Mouse (Mus musculus): Measurements from ENCODE around the gene Lgi4. TPM values are rescaled to one million over a fixed set of nuclear protein-coding genes. Genes with fewer than 3 reads are reported as not detected.

Lgi4 gene
- polyA plus RNA-seq, 2 experiments: 0.16 TPM; not detected in 1

DNA sequence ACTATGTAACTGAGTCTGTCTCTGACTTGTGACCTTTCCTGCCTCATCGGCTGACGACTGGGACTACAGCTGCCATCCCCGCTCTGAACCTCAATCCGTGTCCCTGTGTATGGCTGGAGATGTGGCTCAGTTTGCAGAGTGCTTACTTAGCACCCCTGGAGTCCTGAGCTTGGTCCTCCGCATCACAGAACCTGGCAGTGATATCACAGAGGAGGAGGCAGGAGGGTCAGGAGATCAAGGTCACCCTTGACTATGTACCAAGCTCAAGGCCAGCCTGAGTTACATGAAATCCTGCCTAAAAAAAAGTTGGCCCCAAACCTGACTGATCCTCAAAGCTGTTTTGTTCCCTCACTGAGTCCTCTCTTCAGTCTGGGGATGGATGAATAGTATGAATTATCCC is 1.4 kb upstream of the Lgi4 start:
- ATAC-seq (ENCODE audit: insufficient read depth) (no peak), DNase-seq (ENCODE audit: low read depth in 3 of 3, low spot score in 3 of 3) (no peak)
- H3K4me2 ChIP-seq (ENCODE audit: low read depth): no peak overlapping the region
- H3K9ac ChIP-seq (replicated peaks): no peak overlapping the region
- no peaks in the 10 kb centered on the region for H3K9me3 ChIP-seq (ENCODE audit: control insufficient read depth, low read length)
- 50% methylated on average over 5 of the region's 5 CpGs for WGBS (ENCODE audit: insufficient replicate concordance)
- H3K4me1 ChIP-seq (replicated peaks; ENCODE audit: control insufficient read depth in 2 of 2, insufficient read depth in 2 of 2, low read length in 1 of 2): peaks cover 0 to 7% of the 10 kb centered on the region in 2 experiments; a peak in 1 of 4 replicates
- no peak overlapping the region for H3K4me3 ChIP-seq (ENCODE audit: insufficient read depth in 1 of 2, low read depth in 2 of 2, low read length in 2 of 2)
- TF ChIP-seq CTCF (IDR thresholded peaks at IDR 0.05; ENCODE audit: low read depth): no peak
- TF ChIP-seq EP300 (IDR thresholded peaks at IDR 0.05; ENCODE audit: low read depth): no peak
- no peaks in the 10 kb centered on the region for H3K36me3 ChIP-seq (replicated peaks; ENCODE audit: control insufficient read depth, insufficient read depth, low read depth)
- H3K27ac ChIP-seq: no peak overlapping the region
- peaks cover 6% of the 10 kb centered on the region for H3K27me3 ChIP-seq (ENCODE audit: control insufficient read depth, insufficient read depth, low read length)

DNA sequence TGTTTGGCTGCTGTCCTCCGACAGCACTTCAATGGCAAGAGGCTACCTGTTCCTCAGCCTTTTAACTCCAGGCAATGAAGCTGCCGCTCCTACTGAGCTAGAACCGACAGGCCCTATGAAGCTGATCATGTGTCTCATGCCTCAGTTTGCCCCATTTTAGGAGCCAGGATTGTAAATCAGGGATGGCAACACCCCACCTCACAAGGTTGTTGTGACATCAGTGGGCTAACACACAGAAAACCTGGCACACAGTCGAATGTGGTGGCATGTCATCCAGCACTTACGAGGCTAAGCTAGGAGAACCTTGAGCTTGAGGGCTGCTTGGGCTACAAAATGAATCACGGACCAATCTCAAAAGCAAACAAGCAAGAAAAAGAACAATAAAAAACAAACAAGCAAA is 931 bp upstream of the Lgi4 start:
- Histone ChIP-seq H3K27me3 (ENCODE audit: control insufficient read depth, insufficient read depth, low read length) (peaks cover 2% of the 10 kb centered on the region), H3K27ac (no peak overlapping the region), H3K4me3 (ENCODE audit: insufficient read depth in 1 of 2, low read depth in 2 of 2, low read length in 2 of 2) (no peak overlapping the region), H3K4me2 (ENCODE audit: low read depth) (no peak overlapping the region), H3K9ac (replicated peaks) (no peak overlapping the region), H3K4me1 (replicated peaks; ENCODE audit: control insufficient read depth in 2 of 2, insufficient read depth in 2 of 2, low read length in 1 of 2) (peaks cover 0 to 7% of the 10 kb centered on the region in 2 experiments; a peak in 1 of 4 replicates), H3K9me3 (ENCODE audit: control insufficient read depth, low read length) (no peaks in the 10 kb centered on the region), H3K36me3 (replicated peaks; ENCODE audit: control insufficient read depth, insufficient read depth, low read depth) (no peaks in the 10 kb centered on the region)
- WGBS (ENCODE audit: insufficient replicate concordance): 62% methylated on average over 6 of the region's 6 CpGs
- ATAC-seq (ENCODE audit: insufficient read depth): no peak
- DNase-seq (ENCODE audit: low read depth in 3 of 3, low spot score in 3 of 3): no peak
- TF ChIP-seq CTCF (IDR thresholded peaks at IDR 0.05; ENCODE audit: low read depth) (no peak), EP300 (IDR thresholded peaks at IDR 0.05; ENCODE audit: low read depth) (no peak)

GRCm38 (mm10) chr7:31059919-31060620 is 928 bp downstream of the Lgi4 start:
- H3K27ac ChIP-seq: no peak overlapping the region
- 60% methylated on average over 11 of the region's 11 CpGs for WGBS (ENCODE audit: insufficient replicate concordance)
- no peaks in the 10 kb centered on the region for H3K36me3 ChIP-seq (replicated peaks; ENCODE audit: control insufficient read depth, insufficient read depth, low read depth)
- no peak overlapping the region for H3K4me3 ChIP-seq (ENCODE audit: insufficient read depth in 1 of 2, low read depth in 2 of 2, low read length in 2 of 2)
- no peak for ATAC-seq (ENCODE audit: insufficient read depth)
- no peak for DNase-seq (ENCODE audit: low read depth in 3 of 3, low spot score in 3 of 3)
- H3K27me3 ChIP-seq (ENCODE audit: control insufficient read depth, insufficient read depth, low read length): no peaks in the 10 kb centered on the region
- H3K9ac ChIP-seq (replicated peaks): no peak overlapping the region
- no peak overlapping the region for H3K4me2 ChIP-seq (ENCODE audit: low read depth)
- no peaks in the 10 kb centered on the region for H3K9me3 ChIP-seq (ENCODE audit: control insufficient read depth, low read length)
- no peak for TF ChIP-seq EP300 (IDR thresholded peaks at IDR 0.05; ENCODE audit: low read depth)
- TF ChIP-seq CTCF (IDR thresholded peaks at IDR 0.05; ENCODE audit: low read depth): no peak
- peaks cover 0 to 7% of the 10 kb centered on the region in 2 experiments; a peak in 1 of 4 replicates for H3K4me1 ChIP-seq (replicated peaks; ENCODE audit: control insufficient read depth in 2 of 2, insufficient read depth in 2 of 2, low read length in 1 of 2)

DNA sequence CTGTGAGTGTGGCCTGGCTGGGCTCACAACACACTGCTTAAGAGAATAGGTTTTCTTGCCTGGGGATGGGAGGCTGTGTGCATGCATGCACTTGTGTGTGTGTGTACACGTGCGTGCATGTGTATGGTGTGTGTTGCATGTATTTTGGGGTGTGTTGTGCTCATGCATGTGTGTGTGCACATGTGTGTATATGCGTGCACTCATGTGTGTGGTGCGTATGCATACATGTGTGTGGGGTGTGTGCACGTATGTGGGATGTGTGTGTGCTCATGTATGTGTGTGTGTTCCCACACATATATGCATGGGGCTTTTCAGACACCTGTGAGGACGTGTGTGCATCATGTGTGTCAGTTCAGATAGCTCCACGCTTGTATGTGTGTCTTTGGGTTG is 1.5 kb downstream of the Lgi4 start:
- Histone ChIP-seq H3K9me3 (ENCODE audit: control insufficient read depth, low read length) (no peaks in the 10 kb centered on the region), H3K4me3 (ENCODE audit: insufficient read depth in 1 of 2, low read depth in 2 of 2, low read length in 2 of 2) (no peak overlapping the region), H3K27me3 (ENCODE audit: control insufficient read depth, insufficient read depth, low read length) (no peaks in the 10 kb centered on the region), H3K4me2 (ENCODE audit: low read depth) (no peak overlapping the region), H3K36me3 (replicated peaks; ENCODE audit: control insufficient read depth, insufficient read depth, low read depth) (no peaks in the 10 kb centered on the region), H3K27ac (no peak overlapping the region), H3K4me1 (replicated peaks; ENCODE audit: control insufficient read depth in 2 of 2, insufficient read depth in 2 of 2, low read length in 1 of 2) (peaks cover 0 to 7% of the 10 kb centered on the region in 2 experiments; a peak in 1 of 4 replicates), H3K9ac (replicated peaks) (no peak overlapping the region)
- TF ChIP-seq EP300 (IDR thresholded peaks at IDR 0.05; ENCODE audit: low read depth) (no peak), CTCF (IDR thresholded peaks at IDR 0.05; ENCODE audit: low read depth) (no peak)
- 62% methylated on average over 7 of the region's 7 CpGs for WGBS (ENCODE audit: insufficient replicate concordance)
- DNase-seq (ENCODE audit: low read depth in 3 of 3, low spot score in 3 of 3) (no peak), ATAC-seq (ENCODE audit: insufficient read depth) (no peak)

GRCm38 (mm10) chr7:31063074-31063560 is 4.0 kb downstream of the Lgi4 start:
- TF ChIP-seq EP300 (IDR thresholded peaks at IDR 0.05; ENCODE audit: low read depth) (no peak), CTCF (IDR thresholded peaks at IDR 0.05; ENCODE audit: low read depth) (no peak)
- Histone ChIP-seq H3K27me3 (ENCODE audit: control insufficient read depth, insufficient read depth, low read length) (no peaks in the 10 kb centered on the region), H3K9ac (replicated peaks) (no peak overlapping the region), H3K27ac (no peak overlapping the region), H3K4me1 (replicated peaks; ENCODE audit: control insufficient read depth in 2 of 2, insufficient read depth in 2 of 2, low read length in 1 of 2) (no peaks in the 10 kb centered on the region), H3K9me3 (ENCODE audit: control insufficient read depth, low read length) (no peaks in the 10 kb centered on the region), H3K4me3 (ENCODE audit: insufficient read depth in 1 of 2, low read depth in 2 of 2, low read length in 2 of 2) (no peak overlapping the region), H3K36me3 (replicated peaks; ENCODE audit: control insufficient read depth, insufficient read depth, low read depth) (no peaks in the 10 kb centered on the region), H3K4me2 (ENCODE audit: low read depth) (no peak overlapping the region)
- ATAC-seq (ENCODE audit: insufficient read depth) (no peak), DNase-seq (ENCODE audit: low read depth in 3 of 3, low spot score in 3 of 3) (no peak)
- WGBS (ENCODE audit: insufficient replicate concordance): 61% methylated on average over 12 of the region's 12 CpGs
